Mouse (Mus musculus): ENCODE data around the gene Cyp4a30b.
"Not testable (repeated sequence)": the region's sequence is repeated elsewhere in the genome, so short reads cannot be mapped to it uniquely, and the experiment has no call there.

- not testable (repeated sequence) for TF ChIP-seq CTCF, EP300 (IDR thresholded peaks at IDR 0.05; ENCODE audit: low read depth)
These were observed 61.6 kb downstream of the Cyp4a30b start for GRCm38 (mm10) chr4:115513964-115514363.
